14 mouse cellular contexts compared by ENCODE assay signal in the genomic region with DNA sequence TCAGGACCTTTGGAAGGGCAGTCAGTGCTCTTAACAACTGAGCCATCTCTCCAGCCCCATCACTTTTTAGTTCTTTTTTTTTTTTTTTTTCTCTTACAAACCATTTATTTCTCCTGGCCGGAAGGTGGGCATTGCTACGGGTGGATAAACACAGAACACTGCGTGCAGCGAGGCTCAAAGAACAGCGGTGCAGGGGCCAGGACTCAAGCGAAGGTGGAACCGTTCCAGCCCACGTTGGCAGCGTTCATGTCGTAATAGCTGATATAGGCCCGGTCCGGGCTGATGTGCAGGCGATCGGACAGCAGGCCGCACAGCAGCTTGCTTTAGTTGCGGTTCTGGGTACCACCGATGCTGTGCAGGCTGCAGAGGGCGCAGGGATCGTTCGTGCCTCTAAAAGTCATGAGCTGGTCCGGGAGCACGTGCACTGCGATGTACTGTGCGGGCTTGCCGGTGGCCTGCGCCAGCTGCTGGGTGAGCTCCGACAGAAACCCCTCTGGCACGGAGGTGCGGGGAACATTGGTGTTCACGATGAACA.
DNase-seq lines count a peak whose midpoint lies in the region; ATAC-seq and TF ChIP-seq lines count a peak whose summit lies in the region.
"Had no signal": no experiment of that assay in that cellular context is flagged by ENCODE, and none has a peak within 500 bp of the region (broad histone marks: within the 10 kb centered on the region; RNA-seq: fewer than 3 reads in every experiment).

No protein-coding gene starts in this region.

- peak; percentile 20; the same call in 1 of the 2 replicates for TF ChIP-seq CTCF in forebrain, postnatal 0 days (IDR thresholded peaks at IDR 0.05; ENCODE audit: low read depth)

- no peak for ATAC-seq in forebrain, postnatal 0 days
- ATAC-seq in forebrain, embryonic 11.5 days (replicated peaks; ENCODE audit: low FRiP score), result no peak
- no peak for ATAC-seq in kidney, embryonic 15.5 days (replicated peaks; ENCODE audit: low FRiP score)
- ATAC-seq in midbrain, embryonic 14.5 days (ENCODE audit: low FRiP score, low TSS enrichment), result no peak
- ATAC-seq: CD4-positive, CD25-positive, alpha-beta regulatory T cell, adult 4 months had no signal

- H3K4me1 ChIP-seq in forebrain, postnatal 0 days (ENCODE audit: insufficient read depth), result no peaks in the 10 kb centered on the region
- no peaks in the 10 kb centered on the region for H3K4me1 ChIP-seq in forebrain, embryonic 11.5 days (replicated peaks; ENCODE audit: control insufficient read depth, insufficient read depth, low read length)
- no peaks in the 10 kb centered on the region for H3K4me1 ChIP-seq in kidney, embryonic 15.5 days
- H3K4me1 ChIP-seq in midbrain, embryonic 14.5 days (ENCODE audit: control insufficient read depth, insufficient read depth, low read length), result no peaks in the 10 kb centered on the region
- H3K4me1 ChIP-seq: liver, embryonic 13.5 days had no signal

- H3K9ac ChIP-seq in forebrain, postnatal 0 days, result no peak overlapping the region
- no peak overlapping the region for H3K9ac ChIP-seq in forebrain, embryonic 11.5 days (ENCODE audit: low read length)
- H3K9ac ChIP-seq in kidney, embryonic 15.5 days, result no peak overlapping the region
- no peak overlapping the region for H3K9ac ChIP-seq in midbrain, embryonic 14.5 days (replicated peaks; ENCODE audit: low read length)
- H3K9ac ChIP-seq: liver, embryonic 13.5 days had no signal

- 60% methylated on average over 30 of the region's 30 CpGs for whole genome bisulfite sequencing in forebrain, postnatal 0 days
- WGBS in forebrain, embryonic 11.5 days, result 67% methylated on average over 30 of the region's 30 CpGs
- 56% methylated on average over 30 of the region's 30 CpGs for WGBS in kidney, embryonic 15.5 days
- 65% methylated on average over 30 of the region's 30 CpGs for WGBS in midbrain, embryonic 14.5 days

- DNase-seq in forebrain, postnatal 0 days, result no peak
- DNase-seq in forebrain, embryonic 11.5 days (ENCODE audit: low spot score), result no peak
- no peak for DNase-seq in kidney, adult 11 months
- DNase-seq in R1 (ENCODE audit: low read depth, low spot score), result peak; percentile 48
- DNase-seq in midbrain, embryonic 14.5 days, result peak; percentile 43
- no peak for DNase-seq in spleen, adult 18-20 months
- DNase-seq in left cerebral cortex, adult 8-10 months (ENCODE audit: low spot score in 2 of 2), result no peak
- DNase-seq: adrenal gland, postnatal 36 days; cerebellum, adult 18-20 months; heart, postnatal 36 days; liver, embryonic 13.5 days; lung, postnatal 36 days had no signal

- H3K36me3 ChIP-seq in forebrain, postnatal 0 days (ENCODE audit: insufficient read depth), result no peaks in the 10 kb centered on the region
- no peaks in the 10 kb centered on the region for H3K36me3 ChIP-seq in forebrain, embryonic 11.5 days (ENCODE audit: control insufficient read depth, insufficient read depth, low read length)
- no peaks in the 10 kb centered on the region for H3K36me3 ChIP-seq in kidney, embryonic 15.5 days
- no peaks in the 10 kb centered on the region for H3K36me3 ChIP-seq in midbrain, embryonic 14.5 days (ENCODE audit: control insufficient read depth, insufficient read depth, low read length)
- H3K36me3 ChIP-seq: liver, embryonic 13.5 days had no signal

- no peak overlapping the region for H3K4me3 ChIP-seq in forebrain, postnatal 0 days (ENCODE audit: low read depth, low read length)
- H3K4me3 ChIP-seq in forebrain, embryonic 11.5 days (ENCODE audit: low read depth, low read length), result no peak overlapping the region
- H3K4me3 ChIP-seq in kidney, embryonic 15.5 days (replicated peaks), result no peak overlapping the region
- H3K4me3 ChIP-seq in midbrain, embryonic 14.5 days (replicated peaks; ENCODE audit: low read depth, low read length), result no peak overlapping the region
- H3K4me3 ChIP-seq: liver, embryonic 13.5 days had no signal

- H3K9me3 ChIP-seq in forebrain, postnatal 0 days (ENCODE audit: low read length), result no peaks in the 10 kb centered on the region
- H3K9me3 ChIP-seq in forebrain, embryonic 11.5 days (ENCODE audit: control insufficient read depth, low read length), result no peaks in the 10 kb centered on the region
- no peaks in the 10 kb centered on the region for H3K9me3 ChIP-seq in kidney, embryonic 15.5 days (replicated peaks)
- H3K9me3 ChIP-seq in midbrain, embryonic 14.5 days (ENCODE audit: control insufficient read depth, low read length), result no peaks in the 10 kb centered on the region
- H3K9me3 ChIP-seq: liver, embryonic 13.5 days had no signal

- peak overlapping the region; percentile 28 for H3K4me2 ChIP-seq in forebrain, postnatal 0 days (ENCODE audit: low read depth)
- H3K4me2 ChIP-seq in forebrain, embryonic 11.5 days (ENCODE audit: low read depth, low read length, severe bottlenecking), result no peak overlapping the region
- H3K4me2 ChIP-seq in kidney, embryonic 15.5 days, result peak overlapping the region; percentile 43
- peak overlapping the region; percentile 22; the same call in 1 of the 2 replicates for H3K4me2 ChIP-seq in midbrain, embryonic 14.5 days (ENCODE audit: low read length)
- H3K4me2 ChIP-seq: liver, embryonic 13.5 days had no signal

- H3K27me3 ChIP-seq in forebrain, postnatal 0 days (ENCODE audit: insufficient read depth, low read length), result no peaks in the 10 kb centered on the region
- H3K27me3 ChIP-seq in forebrain, embryonic 11.5 days (ENCODE audit: control insufficient read depth, insufficient read depth, low read length), result no peaks in the 10 kb centered on the region
- 0 out of 2 replicates have a peak, but pooled peaks cover 2% of the 10 kb centered on the region for H3K27me3 ChIP-seq in kidney, embryonic 15.5 days
- no peaks in the 10 kb centered on the region for H3K27me3 ChIP-seq in midbrain, embryonic 14.5 days (ENCODE audit: control insufficient read depth, insufficient read depth, low read length)
- H3K27me3 ChIP-seq: liver, embryonic 13.5 days had no signal

- H3K27ac ChIP-seq in forebrain, postnatal 0 days (ENCODE audit: low read depth, low read length), result no peak overlapping the region
- no peak overlapping the region for H3K27ac ChIP-seq in forebrain, embryonic 11.5 days (ENCODE audit: low read depth, low read length)
- H3K27ac ChIP-seq in kidney, embryonic 15.5 days, result no peak overlapping the region
- H3K27ac ChIP-seq in midbrain, embryonic 14.5 days (replicated peaks; ENCODE audit: low read depth, low read length), result no peak overlapping the region
- H3K27ac ChIP-seq: liver, embryonic 13.5 days had no signal

Comparison
In these comparisons a context has a peak if more than half of its experiments do, and no peak if none do; other contexts are left out.
1. DNase-seq: peak in R1 (single experiment) and midbrain, embryonic 14.5 days (single experiment); none in forebrain, postnatal 0 days (single experiment), forebrain, embryonic 11.5 days (single experiment), kidney, adult 11 months (single experiment), spleen, adult 18-20 months (0 of 2) and left cerebral cortex, adult 8-10 months (0 of 2).